Mouse (Mus musculus) gastrocnemius, adult 18-20 months (tissue): Measurements from ENCODE around the gene Ldhal6b. TPM values are rescaled to one million over a fixed set of nuclear protein-coding genes. Genes with fewer than 3 reads are reported as not detected.
A peak's percentile ranks its signal among the peaks of the same experiment; 100 is the strongest.
"Not testable (repeated sequence)": the region's sequence is repeated elsewhere in the genome, so short reads cannot be mapped to it uniquely, and the experiment has no call there.

Experiments used
- DNase-seq: peaks from one replicate; pipeline ENCODE4 v3.0.0; 2021; ENCODE audit warnings: low spot score
- long read RNA-seq, 2 experiments: library from polyadenylated mRNA; stranded (forward); transcript quantifications; one replicate each; pipeline ENCODE4 v2.0.0; 2021
- total RNA-seq, 2 experiments: library from RNA; stranded (reverse); gene quantifications; 2 replicates each; pipeline ENCODE4 v1.2.3; 2021

Gene Ldhal6b
- total RNA-seq, result under 1 TPM; 0.37 to 0.45 TPM
- long read RNA-seq, experiment 1, result 0 reads
- long read RNA-seq, experiment 2, result 0 reads

DNA sequence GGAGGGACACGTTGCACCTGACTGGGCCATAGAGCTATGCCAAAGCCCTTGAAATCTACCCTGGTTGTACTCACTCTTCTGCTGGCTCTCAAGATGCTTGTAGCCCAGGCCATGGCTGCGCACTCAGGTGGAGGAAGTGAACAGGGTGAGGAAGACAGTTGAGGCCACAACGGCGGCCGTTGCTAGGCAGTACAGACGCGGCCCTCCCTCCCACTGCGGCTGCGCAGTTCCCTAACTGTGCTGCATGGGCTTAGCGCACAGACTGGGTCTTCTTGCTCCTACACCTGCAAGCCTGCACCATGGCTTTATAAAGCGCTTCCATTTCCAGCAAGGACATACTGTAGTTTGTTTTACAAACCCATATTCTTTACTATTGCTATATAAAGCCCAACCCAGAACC, at the start of gene Ldhal6b:
Gene Ldhal6b, minus strand, starts transcription at position 223 of the 400 bp plus-strand sequence.
- no peak for DNase-seq

- DNase-seq, result no peak
Observed at GRCm38 (mm10) chr17:5467177-5467576, 48.6 kb upstream of the Ldhal6b start.

DNA sequence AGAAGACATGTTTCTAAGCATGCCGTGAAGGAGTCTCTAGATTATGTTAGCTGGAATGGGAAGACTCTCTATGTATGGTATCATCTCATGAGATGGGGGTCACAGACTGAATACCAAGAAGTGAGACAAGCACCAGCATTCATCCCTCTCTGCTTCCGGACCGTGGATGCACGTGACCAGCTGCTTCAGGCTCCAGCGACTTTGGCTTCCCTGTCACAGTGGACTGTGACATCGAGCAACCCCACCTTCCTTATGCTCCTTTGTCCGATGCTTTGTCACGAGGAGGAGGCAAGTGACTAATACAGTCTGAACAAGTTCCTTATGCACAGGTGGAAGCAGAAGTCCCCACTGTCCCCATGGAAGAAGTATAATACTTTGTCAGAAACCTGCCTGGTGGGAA, 48.2 kb upstream of the Ldhal6b start:
- DNase-seq, result no peak

DNA sequence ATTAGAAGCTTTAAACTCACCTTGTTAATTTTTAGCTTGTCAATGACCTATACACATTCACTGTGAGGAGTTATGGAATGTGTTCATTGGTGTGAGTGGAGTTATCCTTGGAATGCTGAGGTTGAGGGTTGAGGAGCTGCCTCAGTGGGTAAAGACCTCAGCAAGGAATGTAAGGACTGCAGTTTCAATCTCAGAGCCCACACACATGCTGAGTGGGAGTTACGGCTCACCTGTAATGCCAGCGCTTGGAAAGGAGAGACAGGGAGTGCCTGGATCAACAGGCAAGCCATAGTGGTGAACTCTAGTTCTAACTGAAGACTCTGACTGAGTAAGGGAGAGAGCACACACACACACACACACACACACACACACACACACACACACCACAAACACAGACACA, 45.3 kb upstream of the Ldhal6b start:
- DNase-seq, result no peak

- no peak for DNase-seq
Observed at GRCm38 (mm10) chr17:5453657-5454056, 35.1 kb upstream of the Ldhal6b start.

DNA sequence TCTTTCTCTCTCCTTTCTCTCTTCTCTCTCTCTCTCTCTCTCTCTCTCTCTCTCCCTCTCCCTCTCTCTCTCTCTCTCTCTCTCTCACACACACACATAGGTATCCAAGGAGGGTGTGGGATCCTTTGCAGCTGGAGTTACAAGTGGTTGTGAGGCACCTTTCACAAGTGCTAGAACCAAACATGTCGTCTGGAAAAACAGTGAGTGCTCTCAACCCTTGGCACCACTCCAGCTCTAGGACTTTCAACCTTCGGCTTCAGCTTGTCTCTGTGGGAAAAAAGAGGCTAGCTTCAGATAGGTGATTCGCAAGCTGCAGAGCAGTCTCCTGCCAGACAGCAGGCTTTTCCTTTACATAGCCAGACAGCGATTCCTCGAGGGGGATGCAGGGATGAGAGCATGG, 25.2 kb upstream of the Ldhal6b start:
- no peak for DNase-seq

DNA sequence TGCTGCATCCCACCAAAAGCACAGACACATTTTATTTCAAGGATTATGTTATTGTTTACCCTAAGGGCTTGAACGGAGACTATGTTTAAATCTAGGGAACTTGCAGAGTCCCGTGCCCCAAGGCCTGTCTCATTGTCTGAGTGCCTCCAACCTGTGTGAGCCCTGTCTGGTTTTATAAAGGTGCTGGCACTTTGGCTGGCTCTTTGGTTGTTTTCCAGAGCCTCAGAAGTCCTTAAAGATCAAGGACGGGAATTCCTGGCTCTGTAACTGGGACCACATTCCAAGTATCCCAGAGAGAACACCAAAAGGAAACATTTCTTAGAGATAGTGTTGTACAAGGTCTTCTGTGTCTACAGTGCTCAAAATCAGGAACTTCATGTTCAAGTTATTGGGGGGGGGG, 24.7 kb upstream of the Ldhal6b start:
- DNase-seq, result no peak

DNA sequence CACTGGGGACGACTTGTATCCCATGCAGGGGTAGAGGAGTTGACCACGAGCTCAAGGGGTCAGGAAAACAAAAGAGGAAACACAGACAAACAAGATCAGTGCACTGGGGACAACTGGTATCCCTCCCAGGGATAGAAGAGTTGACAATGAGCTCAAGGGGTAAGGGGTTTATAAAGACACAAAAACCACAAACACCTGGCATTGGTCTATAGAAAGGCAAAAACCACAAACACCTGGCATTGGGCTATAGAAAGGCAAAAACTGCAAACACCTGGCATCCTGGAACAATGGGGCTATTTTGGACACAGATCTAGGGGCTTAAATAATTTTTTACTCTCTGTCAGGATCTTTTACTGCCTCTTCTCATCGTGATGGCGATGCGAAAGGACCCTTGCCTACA, 23.8 kb upstream of the Ldhal6b start:
- not testable (repeated sequence) for DNase-seq

DNA sequence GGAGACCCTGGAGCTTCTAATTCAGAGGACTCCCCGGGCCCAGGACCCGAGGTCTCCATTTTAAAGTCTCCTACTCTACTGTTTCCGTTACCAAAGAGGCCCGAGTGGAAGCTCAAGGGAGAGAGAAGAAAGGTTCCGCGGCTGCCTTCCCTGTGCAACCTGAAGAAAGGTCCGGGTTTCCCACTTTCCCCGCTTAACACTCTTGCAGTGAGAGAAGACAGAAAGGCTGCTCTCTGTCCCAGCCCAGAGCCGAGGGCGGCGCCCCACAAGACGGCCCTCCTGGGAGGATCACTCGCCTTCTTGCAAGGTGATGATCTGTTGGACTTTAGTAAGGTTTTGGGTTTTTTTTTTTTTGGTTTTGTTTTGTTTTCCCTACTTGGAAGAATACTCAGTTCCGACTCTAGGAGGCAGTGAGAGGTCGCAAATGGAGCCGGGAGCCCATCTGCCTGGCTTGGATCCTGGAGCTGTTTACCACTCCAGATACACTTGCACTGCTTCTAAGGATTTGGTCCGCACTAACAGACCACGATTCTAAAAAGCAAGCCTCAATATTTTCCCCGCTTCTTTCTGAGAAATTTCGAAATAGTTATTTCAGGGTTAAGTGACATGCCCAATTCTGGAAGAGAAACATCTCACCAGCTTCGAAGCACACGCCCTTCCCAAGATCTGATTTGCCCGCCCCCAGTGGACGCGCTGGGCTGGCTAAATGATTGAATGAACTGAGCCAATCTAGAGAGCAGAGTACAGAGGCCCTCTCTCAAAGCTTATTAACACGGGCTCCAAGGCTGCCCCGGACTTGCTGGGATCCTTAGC, 21.8 kb upstream of the Ldhal6b start, which contains the start of gene Tmem242:
Gene Tmem242, minus strand, starts transcription at position 101 of the 813 bp plus-strand sequence.
- peak; percentile 95 for DNase-seq

DNA sequence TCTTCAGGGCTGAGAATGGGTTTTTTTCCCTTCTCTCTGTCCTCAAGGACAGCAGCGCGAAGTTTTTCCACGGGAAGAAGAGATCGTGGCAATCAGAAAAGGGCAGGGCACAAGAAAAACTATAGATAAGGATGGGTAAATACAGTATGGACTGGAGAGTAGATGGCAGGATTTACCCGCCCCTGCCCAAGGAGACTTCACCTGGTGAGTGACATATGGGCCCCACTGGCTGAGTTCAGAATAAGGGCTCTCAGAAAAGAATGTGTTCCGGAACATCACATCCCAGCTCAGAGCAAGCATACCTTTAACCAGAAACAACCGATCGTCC, 21.2 kb upstream of the Ldhal6b start:
- no peak for DNase-seq

GRCm38 (mm10) chr17:5429772-5430133, 11.2 kb upstream of the Ldhal6b start:
- DNase-seq, result no peak

GRCm38 (mm10) chr17:5429090-5429771, 10.7 kb upstream of the Ldhal6b start:
- peak; percentile 93 for DNase-seq

- DNase-seq, result no peak
Observed at GRCm38 (mm10) chr17:5425204-5425603, 6.6 kb upstream of the Ldhal6b start.

- peak; percentile 36 for DNase-seq
Observed at GRCm38 (mm10) chr17:5424156-5424555, 5.6 kb upstream of the Ldhal6b start.

DNA sequence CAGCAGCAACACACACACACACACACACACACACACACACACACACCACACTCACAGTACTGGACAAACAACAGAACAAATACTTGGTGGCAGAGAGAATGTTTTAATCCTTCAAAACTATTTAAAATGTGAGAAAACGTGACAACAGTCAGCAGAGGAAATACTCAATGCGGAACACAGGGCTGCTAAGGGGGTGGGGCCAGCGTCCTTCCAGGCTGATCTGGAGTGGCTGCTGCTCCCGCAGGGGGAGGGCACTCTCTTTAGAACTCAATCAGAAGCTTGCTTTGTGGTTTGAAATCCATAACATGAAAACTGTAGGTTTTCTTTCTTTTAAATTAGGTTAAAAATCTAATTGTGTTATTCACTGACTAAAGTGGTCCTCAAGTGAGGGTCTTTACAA, 3.3 kb upstream of the Ldhal6b start:
- no peak for DNase-seq

DNA sequence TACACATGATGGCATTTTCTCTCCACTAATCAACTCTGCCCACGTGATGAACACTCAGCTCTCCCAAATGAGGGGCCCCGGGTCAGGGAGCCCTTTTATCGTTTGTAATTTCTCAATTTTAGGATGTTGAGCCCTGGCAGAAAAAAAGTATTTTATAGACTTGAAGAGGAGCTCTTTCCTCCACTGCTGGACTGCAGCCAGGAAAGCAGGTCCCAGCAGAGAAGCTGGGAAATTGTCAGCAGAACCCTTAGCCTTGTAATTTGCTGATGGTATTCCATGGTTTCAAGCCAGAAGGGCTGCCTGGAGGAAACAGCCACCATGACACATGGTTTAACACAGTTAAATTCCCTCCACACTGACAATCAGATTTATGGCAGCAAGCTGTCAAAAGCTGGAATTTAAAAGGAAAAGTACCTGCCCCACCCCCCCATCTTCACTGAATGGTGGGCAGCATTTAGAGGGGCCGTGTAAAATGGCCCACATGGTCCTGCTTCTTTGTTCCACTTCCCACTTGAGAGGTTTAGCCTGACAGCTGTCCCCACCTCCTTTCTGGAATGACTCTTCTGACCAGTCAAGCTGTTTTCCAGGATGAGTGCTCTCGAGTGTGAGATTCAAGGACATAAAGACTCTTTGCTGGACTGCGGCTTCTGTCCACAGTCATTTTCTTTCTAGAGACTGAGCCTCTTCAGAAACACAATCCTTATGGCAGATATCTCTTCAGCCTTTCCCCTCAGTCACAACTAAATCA, 1.4 kb upstream of the Ldhal6b start:
- no peak for DNase-seq

GRCm38 (mm10) chr17:5419056-5419455, 489 bp upstream of the Ldhal6b start:
- DNase-seq, result no peak

DNA sequence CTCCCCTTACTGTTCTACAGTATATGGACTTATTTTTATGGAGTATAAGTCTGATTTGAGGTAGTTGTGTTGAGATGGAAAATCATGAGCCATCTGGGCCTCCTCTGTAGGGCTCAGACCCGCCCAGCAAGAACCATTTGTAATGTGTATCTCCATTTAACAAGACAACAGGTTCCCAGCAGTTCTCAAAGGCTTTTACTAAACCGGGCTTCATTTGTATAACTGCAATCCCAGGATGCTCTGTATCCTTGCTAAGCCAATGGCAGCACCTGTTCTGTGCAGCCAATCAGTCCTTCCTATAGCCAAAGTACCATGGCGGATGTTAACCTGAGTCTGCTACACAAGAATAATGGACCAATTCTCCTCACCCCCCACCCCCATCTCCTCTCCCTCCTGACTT, 2.0 kb downstream of the Ldhal6b start:
- DNase-seq, result no peak

DNA sequence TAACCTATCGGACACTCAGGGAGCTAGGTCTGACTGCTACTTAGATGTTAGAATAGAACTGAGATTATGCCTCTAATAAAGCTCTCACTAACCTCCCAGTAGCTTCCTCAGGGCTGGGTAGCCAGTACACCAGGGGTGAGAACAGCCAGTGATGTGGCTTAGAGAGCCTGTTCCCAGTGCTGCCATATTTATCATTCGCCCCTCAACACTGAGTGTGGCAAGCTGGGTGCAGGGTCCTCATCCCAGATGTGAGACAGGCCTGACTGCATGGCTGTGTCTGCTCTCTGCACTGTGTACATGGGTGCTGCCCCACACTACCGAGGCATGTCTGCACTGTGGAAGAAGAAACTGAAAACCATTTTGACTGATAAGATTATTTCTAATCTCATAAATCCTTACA, 4.5 kb downstream of the Ldhal6b start:
- no peak for DNase-seq

DNA sequence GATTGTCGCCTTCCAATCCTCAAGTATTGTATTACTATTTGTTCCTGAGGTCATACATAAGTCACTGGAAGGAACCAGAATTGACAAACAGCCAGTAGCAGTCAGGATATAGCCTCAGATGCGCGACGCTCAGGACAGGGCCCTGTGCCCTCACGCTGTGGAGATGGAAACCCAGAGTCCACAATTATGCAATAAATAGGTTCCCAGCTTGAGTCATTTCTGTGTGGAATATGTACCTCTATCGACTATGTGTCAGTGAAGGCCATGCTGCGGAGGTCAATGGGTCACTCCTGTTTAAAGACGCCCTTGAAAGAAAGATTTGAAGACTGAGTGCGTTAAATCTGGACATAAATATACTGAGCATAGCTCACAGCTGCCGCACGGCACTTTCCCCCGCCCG, 5.2 kb downstream of the Ldhal6b start:
- DNase-seq, result no peak

DNA sequence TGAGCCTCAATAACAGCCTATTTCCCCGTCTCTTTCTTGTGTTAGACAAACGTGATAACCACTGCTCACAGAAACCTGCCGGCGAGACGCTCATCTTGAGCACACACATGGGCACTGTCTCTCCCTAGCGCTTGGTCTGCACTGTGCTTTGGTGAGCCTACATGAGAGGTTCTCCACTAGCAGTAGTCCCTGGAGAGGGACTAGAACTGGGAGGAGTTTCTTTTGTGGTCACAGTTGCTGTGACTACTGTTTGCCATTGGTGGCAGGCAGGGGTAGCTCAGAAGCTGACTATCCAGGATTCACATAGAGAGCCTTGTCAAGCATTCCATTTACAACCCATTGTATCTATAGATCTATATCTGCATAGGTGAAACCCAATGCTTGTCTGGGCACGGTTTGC, 5.8 kb downstream of the Ldhal6b start:
- DNase-seq, result no peak

DNA sequence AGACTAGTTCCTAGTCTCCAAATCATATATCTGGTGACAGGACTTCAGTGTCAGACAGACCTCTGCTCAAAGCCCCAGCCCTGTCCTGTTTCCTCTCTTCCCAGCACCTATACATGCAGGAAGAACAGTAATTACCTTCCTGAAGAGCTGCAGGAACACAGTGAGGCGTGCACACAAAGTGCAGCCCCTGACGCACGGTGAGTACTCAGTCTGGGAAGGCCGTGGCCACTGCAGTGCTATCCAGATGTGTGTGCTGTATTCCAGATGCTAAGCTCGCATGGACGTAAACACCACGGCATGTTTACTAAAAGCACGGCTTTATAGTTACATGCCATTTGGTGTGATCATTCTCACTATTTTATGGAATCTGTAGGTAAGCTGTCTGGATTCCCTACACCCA, 6.3 kb downstream of the Ldhal6b start:
- DNase-seq, result no peak
